ENCODE assay signal across 12 mouse cellular contexts in the genomic region with DNA sequence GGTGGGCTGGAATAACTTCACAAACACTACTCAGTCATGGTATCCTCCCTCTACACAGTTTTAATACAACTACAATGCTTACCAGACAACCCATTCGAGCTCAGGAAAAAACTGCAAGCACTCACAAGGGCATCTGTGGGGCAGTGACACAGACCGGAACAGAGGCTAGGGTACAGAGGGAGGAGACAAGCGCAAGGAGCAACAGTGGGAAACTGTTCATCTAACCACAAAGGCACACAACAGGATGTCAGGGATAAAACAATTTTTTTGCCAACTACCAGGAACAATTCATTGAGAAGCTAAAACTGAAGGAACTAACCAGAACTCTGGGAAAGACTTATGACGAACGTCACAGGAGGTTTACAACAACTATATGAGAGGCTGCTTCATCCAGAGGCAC. TPM values are rescaled to one million over a fixed set of nuclear protein-coding genes. Genes with fewer than 3 reads are reported as not detected.
DNase-seq lines count a peak whose midpoint lies in the region; ATAC-seq lines count a peak whose summit lies in the region.
"Had no signal": no experiment of that assay in that cellular context is flagged by ENCODE, and none has a peak within 500 bp of the region (broad histone marks: within the 10 kb centered on the region; RNA-seq: fewer than 3 reads in every experiment).

No protein-coding gene starts in this region.

- DNase-seq in neural tube, embryonic 10.5 days (ENCODE audit: extremely low spot score, low spot score), result no peak
- DNase-seq in kidney, postnatal 25 days, result peak; percentile 35 to 81
- no peak for DNase-seq in ovary, adult 18-20 months (ENCODE audit: low spot score)
- no peak for DNase-seq in left cerebral cortex, adult 9 months (ENCODE audit: low spot score in 2 of 2)
- DNase-seq: embryo, embryonic 11 days; retina, postnatal 1 day had no signal

- 61% methylated on average over 5 of the region's 5 CpGs for WGBS in heart, embryonic 14.5 days
- WGBS in heart, embryonic 11.5 days (ENCODE audit: insufficient replicate concordance), result 71% methylated on average over 5 of the region's 5 CpGs
- 66% methylated on average over 5 of the region's 5 CpGs for WGBS in neural tube, embryonic 15.5 days

- H3K9ac ChIP-seq in heart, embryonic 14.5 days (ENCODE audit: low read length), result peak overlapping the region; percentile 34; the same call in 1 of the 2 replicates
- no peak overlapping the region for H3K9ac ChIP-seq in heart, embryonic 11.5 days (ENCODE audit: low read depth, low read length)
- no peak overlapping the region for H3K9ac ChIP-seq in neural tube, embryonic 15.5 days (replicated peaks)

- no peak overlapping the region for H3K4me2 ChIP-seq in heart, embryonic 14.5 days (ENCODE audit: low read length)
- no peak overlapping the region for H3K4me2 ChIP-seq in heart, embryonic 11.5 days
- H3K4me2 ChIP-seq in neural tube, embryonic 15.5 days, result no peak overlapping the region

- no peaks in the 10 kb centered on the region for H3K27me3 ChIP-seq in heart, embryonic 14.5 days (ENCODE audit: control insufficient read depth, insufficient read depth, low read length)
- no peaks in the 10 kb centered on the region for H3K27me3 ChIP-seq in heart, embryonic 11.5 days (ENCODE audit: control insufficient read depth, insufficient read depth, low read length)
- H3K27me3 ChIP-seq in neural tube, embryonic 15.5 days (replicated peaks), result no peaks in the 10 kb centered on the region

- H3K4me3 ChIP-seq in heart, embryonic 14.5 days (ENCODE audit: control insufficient read depth in 1 of 2, insufficient read depth in 1 of 2, low read depth in 1 of 2, low read length in 2 of 2), result no peak overlapping the region
- no peak overlapping the region for H3K4me3 ChIP-seq in heart, embryonic 11.5 days (ENCODE audit: low read depth, low read length)
- no peak overlapping the region for H3K4me3 ChIP-seq in neural tube, embryonic 15.5 days (replicated peaks)
- H3K4me3 ChIP-seq: midbrain, embryonic 10.5 days had no signal

- no peaks in the 10 kb centered on the region for H3K36me3 ChIP-seq in heart, embryonic 14.5 days (ENCODE audit: control insufficient read depth, insufficient read depth, low read length)
- H3K36me3 ChIP-seq in heart, embryonic 11.5 days (ENCODE audit: control insufficient read depth, insufficient read depth, low read length), result no peaks in the 10 kb centered on the region; the same call in 1 of the 2 replicates
- H3K36me3 ChIP-seq in neural tube, embryonic 15.5 days, result no peaks in the 10 kb centered on the region

- H3K4me1 ChIP-seq in heart, embryonic 14.5 days (ENCODE audit: control insufficient read depth in 2 of 2, insufficient read depth in 2 of 2, low read length in 2 of 2), result peaks cover 0 to 14% of the 10 kb centered on the region in 2 experiments; a peak in 2 of 4 replicates
- H3K4me1 ChIP-seq in heart, embryonic 11.5 days (ENCODE audit: control insufficient read depth, insufficient read depth, low read length), result peaks cover 8% of the 10 kb centered on the region; the same call in 1 of the 2 replicates
- H3K4me1 ChIP-seq in neural tube, embryonic 15.5 days, result 0 out of 2 replicates have a peak, but pooled peaks cover 9% of the 10 kb centered on the region

- peak overlapping the region in 1 of 2 experiments; percentile 41; a peak in 1 of 4 replicates for H3K27ac ChIP-seq in heart, embryonic 14.5 days (replicated peaks in 1 of 2; ENCODE audit: control insufficient read depth in 1 of 2, insufficient read depth in 1 of 2, low read depth in 2 of 2, low read length in 2 of 2)
- H3K27ac ChIP-seq in heart, embryonic 11.5 days (ENCODE audit: low read depth, low read length), result no peak overlapping the region
- H3K27ac ChIP-seq in neural tube, embryonic 15.5 days (replicated peaks), result peak overlapping the region; percentile 51; the same call in 1 of the 2 replicates
- H3K27ac ChIP-seq: midbrain, embryonic 10.5 days had no signal

- no peak for ATAC-seq in heart, embryonic 14.5 days (ENCODE audit: insufficient number of reproducible peaks, insufficient read depth, low FRiP score, low read depth)
- no peak for ATAC-seq in heart, embryonic 11.5 days (replicated peaks; ENCODE audit: insufficient number of reproducible peaks, low FRiP score, low TSS enrichment)
- ATAC-seq in neural tube, embryonic 15.5 days (ENCODE audit: low FRiP score), result no peak
- ATAC-seq in megakaryocyte-erythroid progenitor cell, adult 5-6 weeks (replicated peaks; ENCODE audit: low FRiP score, low TSS enrichment, poor library complexity, severe bottlenecking), result 0 out of 2 replicates have a peak, but pooled peaks have one; percentile 54

- H3K9me3 ChIP-seq in heart, embryonic 14.5 days (ENCODE audit: control insufficient read depth, low read length), result no peaks in the 10 kb centered on the region
- H3K9me3 ChIP-seq in heart, embryonic 11.5 days (replicated peaks; ENCODE audit: control insufficient read depth, low read length), result no peaks in the 10 kb centered on the region
- no peaks in the 10 kb centered on the region for H3K9me3 ChIP-seq in neural tube, embryonic 15.5 days (replicated peaks)
- H3K9me3 ChIP-seq: midbrain, embryonic 10.5 days had no signal

RNA-seq across cellular contexts. Expression of gene Usp54, which starts 22.7 kb away (rescaled TPM):
- polyA plus RNA-seq in heart, embryonic 14.5 days (2014; fragmentation: Nextera tagmentation; extraction: Ambion mirVana), result 5.5 and 6.1 TPM in 2 replicates
- 5.4 and 7.2 TPM in 2 replicates for polyA plus RNA-seq in heart, embryonic 11.5 days (2014; fragmentation: Nextera tagmentation; extraction: Ambion mirVana)
- 9.1 and 9.7 TPM in 2 replicates for polyA plus RNA-seq in neural tube, embryonic 15.5 days (2015; fragmentation: Nextera tagmentation; extraction: Ambion mirVana)
- total RNA-seq in megakaryocyte-erythroid progenitor cell, adult 5-6 weeks (2014; fragmentation: Nextera tagmentation), result 7.5 and 14.1 TPM in 2 replicates
- 5.6 and 6.8 TPM in 2 replicates for total RNA-seq in megakaryocyte-erythroid progenitor cell, adult 5-6 weeks (2017)

RNA-seq across cellular contexts. Expression of gene Myoz1, which starts 38.1 kb away (rescaled TPM):
- polyA plus RNA-seq in heart, embryonic 14.5 days (2014; fragmentation: Nextera tagmentation; extraction: Ambion mirVana), result 18.5 and 20.2 TPM in 2 replicates
- 23.6 and 28.0 TPM in 2 replicates for polyA plus RNA-seq in heart, embryonic 11.5 days (2014; fragmentation: Nextera tagmentation; extraction: Ambion mirVana)
- polyA plus RNA-seq in neural tube, embryonic 15.5 days (2015; fragmentation: Nextera tagmentation; extraction: Ambion mirVana), result 1.1 and 2.5 TPM in 2 replicates
- total RNA-seq in megakaryocyte-erythroid progenitor cell, adult 5-6 weeks (2014; fragmentation: Nextera tagmentation), result not detected in 2 replicates
- not detected in 2 replicates for total RNA-seq in megakaryocyte-erythroid progenitor cell, adult 5-6 weeks (2017)
- total RNA-seq: layer of hippocampus, postnatal 14 days had no signal
- polyA plus RNA-seq: midbrain, embryonic 10.5 days had no signal

RNA-seq across cellular contexts. Expression of gene Synpo2l, which starts 49.9 kb away (rescaled TPM):
- 153 and 172 TPM in 2 replicates for polyA plus RNA-seq in heart, embryonic 14.5 days (2014; fragmentation: Nextera tagmentation; extraction: Ambion mirVana)
- 106 and 127 TPM in 2 replicates for polyA plus RNA-seq in heart, embryonic 11.5 days (2014; fragmentation: Nextera tagmentation; extraction: Ambion mirVana)
- polyA plus RNA-seq in neural tube, embryonic 15.5 days (2015; fragmentation: Nextera tagmentation; extraction: Ambion mirVana), result 1.4 and 2.4 TPM in 2 replicates
- total RNA-seq in megakaryocyte-erythroid progenitor cell, adult 5-6 weeks (2014; fragmentation: Nextera tagmentation), result not detected in 2 replicates
- 0.05 and 0.46 TPM in 2 replicates for total RNA-seq in megakaryocyte-erythroid progenitor cell, adult 5-6 weeks (2017)

RNA-seq across cellular contexts. Expression of gene Sec24c, which starts 55.9 kb away (rescaled TPM):
- 69.2 and 75.7 TPM in 2 replicates for polyA plus RNA-seq in heart, embryonic 14.5 days (2014; fragmentation: Nextera tagmentation; extraction: Ambion mirVana)
- polyA plus RNA-seq in heart, embryonic 11.5 days (2014; fragmentation: Nextera tagmentation; extraction: Ambion mirVana), result 78.1 and 84.6 TPM in 2 replicates
- 84.3 and 87.4 TPM in 2 replicates for polyA plus RNA-seq in neural tube, embryonic 15.5 days (2015; fragmentation: Nextera tagmentation; extraction: Ambion mirVana)
- total RNA-seq in megakaryocyte-erythroid progenitor cell, adult 5-6 weeks (2014; fragmentation: Nextera tagmentation), result 99.9 and 104 TPM in 2 replicates
- total RNA-seq in megakaryocyte-erythroid progenitor cell, adult 5-6 weeks (2017), result 50.4 and 55.1 TPM in 2 replicates

Comparison
In these comparisons a context has a peak if more than half of its experiments do, and no peak if none do; other contexts are left out.
1. DNase-seq: peak in kidney, postnatal 25 days (2 of 2); none in neural tube, embryonic 10.5 days (single experiment), ovary, adult 18-20 months (single experiment) and left cerebral cortex, adult 9 months (0 of 2).
2. RNA of gene Synpo2l, which starts 49.9 kb away (polyA plus RNA-seq): 153 to 172 TPM in heart, embryonic 14.5 days and 106 to 127 TPM in heart, embryonic 11.5 days; 1.4 to 2.4 TPM in neural tube, embryonic 15.5 days; every median in the first group is over 10 times any median in the second.